Mouse (Mus musculus) cerebellum, adult 2 months (tissue): ENCODE results near the gene Krtap12-1.

Source experiments
- CTCF ChIP-seq: fragments of 200-500 bp; IDR thresholded peaks from 2 replicates; pipeline ENCODE4 v1.5.1; 2011; ENCODE audit warnings: low read depth, mild to moderate bottlenecking, control low read depth, low read length, moderate library complexity, borderline replicate concordance; ENCODE audit not compliant: insufficient read depth
- POLR2A ChIP-seq: fragments of 200-500 bp; IDR thresholded peaks from 2 replicates; pipeline ENCODE4 v1.6.1; 2011; ENCODE audit warnings: low read length, control low read depth, borderline replicate concordance; ENCODE audit not compliant: insufficient read depth

- TF ChIP-seq CTCF (no peak), POLR2A (no peak)
Observed at GRCm38 (mm10) chr10:77709831-77710230, 10.6 kb upstream of the Krtap12-1 start.
